ENCODE assay signal across 11 mouse cellular contexts in genomic region chr14:30147774-30148173, GRCm38 (mm10).
DNase-seq lines count a peak whose midpoint lies in the region; ATAC-seq and TF ChIP-seq lines count a peak whose summit lies in the region.
"Had no signal": no experiment of that assay in that cellular context is flagged by ENCODE, and none has a peak within 500 bp of the region (broad histone marks: within the 10 kb centered on the region; RNA-seq: fewer than 3 reads in every experiment).

No protein-coding gene starts in this region.

- no peak overlapping the region for H3K27ac ChIP-seq in embryonic facial prominence, embryonic 11.5 days (replicated peaks; ENCODE audit: low read depth, low read length)
- H3K27ac ChIP-seq: stomach, postnatal 0 days had no signal

- H3K4me1 ChIP-seq in embryonic facial prominence, embryonic 11.5 days (ENCODE audit: control insufficient read depth, insufficient read depth, low read length) = no peaks in the 10 kb centered on the region

- H3K9ac ChIP-seq in embryonic facial prominence, embryonic 11.5 days (replicated peaks; ENCODE audit: low read length) = no peak overlapping the region

- TF ChIP-seq POLR2A in brain, embryonic 14.5 days (IDR thresholded peaks at IDR 0.05; ENCODE audit: borderline replicate concordance, extremely low read depth, insufficient read depth, insufficient read length, poor library complexity, severe bottlenecking) = no peak

- no peak for DNase-seq in frontal cortex, postnatal 25 days (ENCODE audit: low spot score in 2 of 2)
- peak; percentile 60 for DNase-seq in brain, embryonic 14.5 days (ENCODE audit: low read depth)
- DNase-seq in embryonic facial prominence, embryonic 11.5 days (ENCODE audit: low spot score) = peak; percentile 74
- peak; percentile 60 for DNase-seq in layer of hippocampus, adult 9-11 months
- no peak for DNase-seq in adrenal gland, postnatal 25 days
- no peak for DNase-seq in urinary bladder, postnatal 4 days (ENCODE audit: low spot score in 2 of 2)
- DNase-seq in testis, postnatal 10 days (ENCODE audit: low spot score) = no peak

- H3K9me3 ChIP-seq in embryonic facial prominence, embryonic 11.5 days (replicated peaks; ENCODE audit: control insufficient read depth, low read length) = no peaks in the 10 kb centered on the region

- no peak for TF ChIP-seq CTCF in brain, embryonic 14.5 days (IDR thresholded peaks at IDR 0.05; ENCODE audit: borderline replicate concordance, extremely low read depth, insufficient read depth, insufficient read length)

- ATAC-seq in frontal cortex, adult (ENCODE audit: low TSS enrichment) = peak; percentile 60
- peak; percentile 62; the same call in 1 of the 2 replicates for ATAC-seq in embryonic facial prominence, embryonic 11.5 days (replicated peaks; ENCODE audit: insufficient number of reproducible peaks, low FRiP score, low TSS enrichment, low read depth)
- ATAC-seq: midbrain, embryonic 16.5 days had no signal

- no peaks in the 10 kb centered on the region for H3K27me3 ChIP-seq in embryonic facial prominence, embryonic 11.5 days (ENCODE audit: control insufficient read depth, insufficient read depth, low read length)

- H3K36me3 ChIP-seq in embryonic facial prominence, embryonic 11.5 days (replicated peaks; ENCODE audit: control insufficient read depth, insufficient read depth, low read depth, low read length) = no peaks in the 10 kb centered on the region

- WGBS in embryonic facial prominence, embryonic 11.5 days = 29% methylated on average over 7 of the region's 7 CpGs

- H3K4me3 ChIP-seq in embryonic facial prominence, embryonic 11.5 days (ENCODE audit: low read depth, low read length) = no peak overlapping the region
- H3K4me3 ChIP-seq: erythroblast, embryonic 14.5 days had no signal

- no peak overlapping the region for H3K4me2 ChIP-seq in embryonic facial prominence, embryonic 11.5 days (ENCODE audit: low read depth, low read length)

Comparison
In these comparisons a context has a peak if more than half of its experiments do, and no peak if none do; other contexts are left out.
1. DNase-seq: peak in brain, embryonic 14.5 days (single experiment), embryonic facial prominence, embryonic 11.5 days (single experiment) and layer of hippocampus, adult 9-11 months (single experiment); none in frontal cortex, postnatal 25 days (0 of 2), adrenal gland, postnatal 25 days (single experiment), urinary bladder, postnatal 4 days (0 of 2) and testis, postnatal 10 days (single experiment).